Mouse (Mus musculus) ES-CJ7 (cell line): Measurements from ENCODE around the gene Trim66.

Experiments used
- DNase-seq: peaks from one replicate; pipeline ENCODE4 v3.0.0; 2011; ENCODE audit warnings: low read depth, low spot score

Gene Trim66

DNA sequence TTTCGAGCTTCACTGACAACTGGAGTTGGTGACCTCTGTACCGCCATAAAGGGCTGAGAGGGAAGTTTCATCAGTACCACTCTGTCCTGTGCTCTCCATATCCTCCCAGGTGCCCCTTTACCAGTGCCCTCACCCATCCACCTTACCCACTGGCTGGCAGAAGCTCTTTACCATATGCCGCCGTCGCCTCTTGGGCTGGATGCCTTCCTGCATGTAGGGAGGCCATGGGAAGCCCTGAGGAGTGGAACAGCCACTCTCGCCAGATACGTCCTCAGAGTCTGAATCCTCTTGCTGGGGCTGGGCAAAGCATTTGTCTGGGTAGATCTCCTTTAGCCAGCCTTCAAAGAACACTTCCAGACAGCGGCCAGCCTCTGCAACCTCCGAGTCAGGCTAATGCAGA lies 53.1 kb downstream of the Trim66 start:
- no peak for DNase-seq

DNA sequence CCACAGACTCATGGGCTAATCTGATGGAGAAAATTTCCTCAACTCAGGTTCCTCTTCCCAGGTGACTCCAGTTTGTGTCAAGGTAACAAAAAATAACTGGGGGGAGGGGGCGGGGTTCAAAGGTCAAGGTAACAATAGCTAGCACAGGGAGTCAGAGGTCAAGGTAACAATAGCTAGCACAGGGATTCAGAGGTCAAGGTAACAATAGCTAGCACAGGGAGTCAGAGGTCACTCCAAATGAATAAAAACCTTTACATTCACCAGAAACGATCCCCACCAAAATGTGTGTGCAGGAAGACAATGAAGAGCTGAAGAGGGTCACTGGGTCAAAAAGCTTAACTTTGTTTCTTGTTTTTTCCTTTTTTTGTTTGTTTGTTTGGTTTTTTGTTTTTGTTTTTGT lies 59.9 kb downstream of the Trim66 start:
- peak; percentile 60 for DNase-seq

DNA sequence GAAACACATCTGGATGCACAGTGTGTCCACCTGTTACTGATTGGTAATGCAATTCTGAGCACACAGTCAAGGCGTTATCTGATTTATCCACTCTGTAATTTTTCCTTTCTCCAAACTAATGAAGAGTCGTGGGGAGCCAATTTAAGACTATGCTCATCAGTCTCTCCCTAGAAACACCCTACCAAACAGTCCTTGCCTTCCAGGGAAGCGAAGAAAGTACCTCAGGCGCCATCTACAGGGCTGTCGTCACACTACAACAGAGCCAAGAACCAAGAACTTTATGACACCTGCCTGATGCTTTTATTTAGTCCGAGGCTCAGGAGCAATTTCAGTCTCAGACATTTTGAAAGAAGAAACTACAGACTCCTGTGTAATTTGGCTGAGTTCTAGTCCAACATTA lies 62.9 kb downstream of the Trim66 start:
- peak; percentile 50 for DNase-seq

DNA sequence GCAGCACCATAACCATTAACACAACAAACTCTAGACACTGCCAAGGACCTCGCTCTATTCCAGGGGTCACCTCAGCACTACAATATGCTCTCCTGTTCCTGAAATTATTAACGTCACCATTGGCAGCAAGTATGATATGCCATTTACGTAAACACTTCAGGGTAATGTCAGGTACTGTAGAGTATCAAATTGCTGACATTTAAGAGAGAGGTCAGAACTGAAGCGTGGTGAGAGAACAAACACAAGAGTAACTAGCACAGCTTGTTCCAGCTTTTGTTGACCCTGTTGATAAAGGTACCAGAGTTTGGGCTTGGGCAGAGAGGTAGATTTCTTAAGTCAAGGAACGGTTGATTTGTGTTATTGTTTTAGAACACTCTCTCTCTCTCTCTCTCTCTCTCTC lies 65.2 kb downstream of the Trim66 start:
- no peak for DNase-seq

DNA sequence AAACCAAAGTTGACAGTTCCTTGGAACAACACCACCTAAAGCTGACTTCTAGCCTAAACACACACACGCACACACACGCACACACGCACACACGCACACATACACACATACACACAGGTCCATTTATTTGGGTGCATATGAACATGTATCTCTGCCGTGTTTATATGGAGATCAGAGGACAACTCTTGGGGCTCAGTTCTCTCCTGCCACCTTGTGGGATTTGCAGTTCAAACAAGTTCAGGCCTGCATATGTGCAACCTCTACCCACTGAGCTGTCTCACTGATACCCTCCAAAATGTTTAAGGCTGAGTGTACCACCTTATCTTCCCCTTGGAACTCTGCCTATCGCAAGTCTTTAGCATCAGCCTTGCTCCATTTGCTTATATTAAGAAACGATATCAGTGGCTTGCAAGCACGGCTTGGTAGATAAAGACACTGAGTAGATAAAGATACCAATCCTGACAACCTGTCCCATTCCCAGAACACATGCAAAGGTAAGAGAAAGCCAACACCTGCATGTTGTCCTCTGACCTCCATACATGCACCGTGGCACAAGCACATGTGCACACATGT lies 67.2 kb downstream of the Trim66 start:
- no peak for DNase-seq

DNA sequence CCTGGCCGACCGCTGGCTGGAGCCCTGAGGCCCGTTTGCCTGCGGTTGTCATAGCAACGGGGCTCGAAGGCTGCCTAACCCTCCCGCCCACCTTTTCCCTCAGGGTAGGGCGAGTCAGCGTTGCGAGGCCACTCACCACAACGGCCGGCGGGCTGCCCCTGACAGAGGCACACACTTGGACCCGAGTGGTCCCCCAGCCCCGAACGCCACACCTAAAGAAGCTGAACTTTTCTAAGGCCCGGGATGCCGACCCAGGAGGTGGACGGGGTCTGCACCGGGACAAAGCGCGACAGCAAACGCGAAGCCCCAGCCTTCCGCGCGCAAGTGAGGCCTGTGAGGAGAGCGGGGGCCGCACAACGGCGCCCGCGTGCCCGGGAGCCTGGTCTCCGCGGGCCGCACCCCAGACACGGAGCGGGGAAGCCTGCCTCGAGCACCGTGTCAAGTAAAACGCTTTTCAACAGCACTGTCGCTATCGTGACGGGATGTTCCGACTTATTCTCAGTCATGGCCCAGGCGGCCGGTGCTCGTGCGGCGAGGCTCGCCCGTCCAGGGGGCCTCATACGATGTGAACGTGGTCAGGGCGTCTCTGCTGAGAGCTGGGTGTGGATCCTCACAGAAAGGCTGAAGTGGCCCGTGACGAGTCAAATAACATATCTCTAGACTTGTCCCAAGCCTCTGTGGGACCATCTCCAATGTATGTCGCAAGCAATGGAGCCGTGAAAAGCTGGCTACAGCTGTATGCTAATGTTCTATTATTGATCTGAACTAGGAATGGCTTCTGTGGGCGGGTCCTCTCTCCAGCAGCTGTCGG lies 68.9 kb downstream of the Trim66 start, which contains the start of gene Stk33:
Stk33 (minus strand) TSS at position 301 of the 811 bp plus-strand sequence.
- DNase-seq = peak; percentile 57

DNA sequence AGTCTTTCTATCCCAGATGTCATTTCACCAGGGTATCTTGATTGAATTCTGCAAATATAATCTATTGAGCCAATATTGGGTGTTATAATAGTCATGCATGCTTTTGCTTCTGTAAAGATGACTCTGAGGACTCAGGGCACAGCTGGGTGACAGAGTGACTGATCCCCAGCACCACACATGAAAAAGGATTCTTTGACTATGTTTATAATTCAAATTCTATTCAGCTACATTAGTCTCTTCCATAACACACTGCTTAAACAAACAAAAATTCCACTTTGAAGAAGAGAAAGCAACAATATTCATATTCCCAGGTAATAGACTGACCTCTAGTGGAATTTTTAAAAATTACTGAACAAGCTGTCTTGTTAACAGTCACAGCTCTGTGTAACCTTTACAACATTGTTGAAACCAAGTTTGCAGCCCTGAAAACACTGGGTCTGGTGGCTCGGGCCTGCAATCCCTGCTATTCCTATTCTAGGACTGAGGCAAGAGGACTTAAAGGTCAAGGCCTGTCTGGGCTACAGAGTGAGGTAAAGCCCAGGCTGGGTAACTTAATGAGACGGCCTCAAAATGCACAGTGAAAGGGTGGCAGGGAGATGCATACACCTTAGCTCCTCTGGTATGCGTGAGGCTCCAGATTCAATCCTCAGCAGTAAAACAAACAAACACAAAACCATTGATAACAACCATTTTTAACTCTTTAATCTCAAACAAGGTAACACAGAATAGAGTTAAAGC lies 83.3 kb downstream of the Trim66 start:
- peak; percentile 13 for DNase-seq

DNA sequence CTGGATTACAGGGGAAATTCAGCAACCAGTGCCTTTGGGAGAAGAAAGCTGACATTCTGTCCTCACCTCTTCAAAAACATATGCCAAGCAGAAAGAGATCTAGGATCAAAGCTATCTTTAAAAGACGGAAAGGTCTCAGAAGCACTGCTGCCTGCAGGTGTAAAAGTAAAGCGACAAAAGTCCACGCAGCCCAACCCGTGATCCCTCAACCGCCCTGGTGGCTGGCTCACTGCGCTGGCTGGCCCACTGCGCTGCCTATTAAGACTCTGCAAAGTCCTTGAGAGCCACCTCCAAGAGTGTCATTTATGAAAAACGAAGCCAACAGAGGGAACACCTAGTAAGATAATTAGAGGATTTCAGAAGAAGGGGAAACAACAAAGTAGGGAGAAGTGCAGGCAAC lies 85.1 kb downstream of the Trim66 start:
- DNase-seq = no peak

DNA sequence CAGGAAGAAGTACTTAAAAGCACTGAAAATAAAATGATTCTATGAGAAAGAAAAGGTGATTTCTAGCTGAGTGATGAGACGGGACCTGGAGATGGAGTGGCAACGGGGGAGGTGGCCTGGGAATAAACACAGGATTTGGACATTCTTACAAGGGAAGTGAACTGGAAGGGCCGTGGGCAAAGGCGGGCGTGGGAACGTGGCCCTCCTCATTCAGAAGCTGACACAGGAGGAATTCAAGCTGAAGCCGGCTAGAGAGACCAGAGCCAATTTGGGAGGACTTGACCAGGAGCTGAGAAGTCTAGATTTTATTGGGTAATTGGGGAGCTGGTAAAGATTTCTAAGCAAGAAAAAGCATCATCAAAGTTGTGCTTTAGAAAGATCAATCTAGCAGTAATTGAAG lies 102.4 kb downstream of the Trim66 start:
- DNase-seq = no peak

DNA sequence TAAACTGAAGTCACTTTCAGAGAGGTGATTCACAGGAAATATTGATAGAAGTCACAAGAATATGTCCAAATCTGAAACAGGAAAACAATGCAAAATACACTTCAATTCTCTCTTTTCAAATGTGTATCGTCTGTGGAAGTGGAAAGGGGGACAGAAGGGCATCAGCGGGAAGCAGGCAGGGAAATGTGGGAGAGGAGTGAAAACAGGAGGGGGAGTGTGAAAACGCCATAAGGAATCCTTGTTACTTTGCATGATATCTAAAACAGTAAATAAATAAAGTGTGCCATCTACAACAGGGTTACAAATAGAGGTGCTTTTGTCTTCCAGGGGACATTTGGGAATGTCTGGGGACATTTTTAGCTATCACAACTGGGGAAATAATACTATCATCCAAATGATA lies 108.6 kb downstream of the Trim66 start:
- DNase-seq = no peak
